Mouse (Mus musculus): ENCODE data around the gene Hist1h2af. TPM values are rescaled to one million over a fixed set of nuclear protein-coding genes. Genes with fewer than 3 reads are reported as not detected.

Hist1h2af gene
- total RNA-seq, 2 experiments from 2014 or later = 2.0 TPM; not detected in 1

GRCm38 (mm10) chr13:23582219-23583056, 48.7 kb downstream of the Hist1h2af start:
- intact Hi-C loops (cut with DNase I) = loop anchor here (5.0 kb wide), 5 partner anchors 40 to 180 kb away; partner anchors contain the start of genes Hist1h1a, Hist1h1e, Hist1h1t and Hist1h2af
- no peak for TF ChIP-seq CTCF (IDR thresholded peaks at IDR 0.05)
- no peak for DNase-seq
- Histone ChIP-seq H3K4me3 (peak overlapping the region; percentile 83), H3K27ac (peak overlapping the region; percentile 81)

GRCm38 (mm10) chr13:23583387-23584068, 49.8 kb downstream of the Hist1h2af start:
- peak overlapping the region; percentile 95 for H3K27ac ChIP-seq
- H3K4me3 ChIP-seq = no peak overlapping the region
- TF ChIP-seq CTCF (IDR thresholded peaks at IDR 0.05) = no peak
- intact Hi-C loops (cut with DNase I) = loop anchor here (5.0 kb wide), 5 partner anchors 39 to 179 kb away; partner anchors contain the start of genes Hist1h1a, Hist1h1e, Hist1h1t and Hist1h2af
- DNase-seq = no peak

Small RNA genes within 50 kb of the gene (microRNA-seq; reads per million reads assigned to microRNA genes)
- gene Gm44297 (not detected), gene Gm44359 (not detected), gene Gm44394 (not detected), gene n-TStga1 (not detected)

Other genes starting within 250 kb of the Hist1h2af start
- 10 to 100 TPM in 1 of 2 experiments, 1 to 10 TPM in 1; 8.9 to 12.7 TPM for gene Zfp322a, start 164.7 kb upstream of the Hist1h2af start, total RNA-seq (2021)
- gene Abt1, start 110.0 kb upstream of the Hist1h2af start, total RNA-seq (2021) = 1 to 10 TPM; 3.6 to 3.9 TPM
- gene Btn1a1, start 68.0 kb upstream of the Hist1h2af start, total RNA-seq (2021) = not detected
- gene Btn2a2, start 45.0 kb upstream of the Hist1h2af start, total RNA-seq (2021) = not detected
- 100 to 1,000 TPM; 131 to 139 TPM for gene Hist1h4h, start 2.9 kb upstream of the Hist1h2af start, total RNA-seq (2021)
- gene Hist1h3g, start 1.5 kb downstream of the Hist1h2af start, total RNA-seq (2021) = not detected
- gene Hist1h2bh, start 9.5 kb downstream of the Hist1h2af start, total RNA-seq (2021) = 1 to 10 TPM in 1 of 2 experiments, under 1 TPM in 1; 0.94 to 1.0 TPM
- 1 to 10 TPM; 2.9 to 4.0 TPM for gene Hist1h3f, start 10.1 kb downstream of the Hist1h2af start, total RNA-seq (2021)
- gene Hist1h4f, start 17.7 kb downstream of the Hist1h2af start, total RNA-seq (2021) = 1 to 10 TPM; 7.8 to 8.7 TPM
- gene Hist1h1d, start 19.4 kb downstream of the Hist1h2af start, total RNA-seq (2021) = under 1 TPM; 0.56 to 0.81 TPM
- gene Hist1h3e, start 28.5 kb downstream of the Hist1h2af start, total RNA-seq (2021) = 10 to 100 TPM in 1 of 2 experiments, 1 to 10 TPM in 1; 8.3 to 12.9 TPM
- gene Hist1h2ae, start 37.3 kb downstream of the Hist1h2af start, total RNA-seq (2021) = under 1 TPM in 1 of 2 experiments, not detected in 1; 0.45 TPM
- gene Hist1h2bg, start 37.5 kb downstream of the Hist1h2af start, total RNA-seq (2021) = 1 to 10 TPM; 2.9 to 7.6 TPM
- 1 to 10 TPM; 3.6 to 3.8 TPM for gene Hist1h2bf, start 40.3 kb downstream of the Hist1h2af start, total RNA-seq (2021)
- gene Hist1h2ad, start 40.5 kb downstream of the Hist1h2af start, total RNA-seq (2021) = 1 to 10 TPM; 1.0 to 1.3 TPM
- gene Hist1h3d, start 41.9 kb downstream of the Hist1h2af start, total RNA-seq (2021) = 1 to 10 TPM; 2.0 to 3.0 TPM
- gene Hist1h4d, start 47.7 kb downstream of the Hist1h2af start, total RNA-seq (2021) = 10 to 100 TPM; 31.0 to 36.0 TPM
- 10 to 100 TPM; 10.8 to 17.5 TPM for gene Hist1h2be, start 87.2 kb downstream of the Hist1h2af start, total RNA-seq (2021)
- 10 to 100 TPM; 29.1 to 34.0 TPM for gene Hist1h1e, start 88.7 kb downstream of the Hist1h2af start, total RNA-seq (2021)
- gene Hist1h2ac, start 150.0 kb downstream of the Hist1h2af start, total RNA-seq (2021) = under 1 TPM; 0.84 to 0.92 TPM
- 10 to 100 TPM; 59.1 to 76.4 TPM for gene Hist1h2bc, start 150.3 kb downstream of the Hist1h2af start, total RNA-seq (2021)
- gene Hist1h1t, start 161.9 kb downstream of the Hist1h2af start, total RNA-seq (2021) = not detected
- 10 to 100 TPM; 49.8 to 61.2 TPM for gene Hist1h4c, start 164.5 kb downstream of the Hist1h2af start, total RNA-seq (2021)
- 10 to 100 TPM; 16.0 to 18.7 TPM for gene Hfe, start 176.9 kb downstream of the Hist1h2af start, total RNA-seq (2021)
- 100 to 1,000 TPM; 135 to 164 TPM for gene Hist1h1c, start 204.9 kb downstream of the Hist1h2af start, total RNA-seq (2021)
- not detected for gene Hist1h3c, start 211.7 kb downstream of the Hist1h2af start, total RNA-seq (2021)
- 1 to 10 TPM; 1.1 to 2.3 TPM for gene Hist1h2bb, start 212.8 kb downstream of the Hist1h2af start, total RNA-seq (2021)
- gene Hist1h2ab, start 217.2 kb downstream of the Hist1h2af start, total RNA-seq (2021) = 1 to 10 TPM in 1 of 2 experiments, not detected in 1; 1.9 TPM
- 1 to 10 TPM; 1.6 to 1.8 TPM for gene Hist1h3b, start 218.4 kb downstream of the Hist1h2af start, total RNA-seq (2021)
- 1 to 10 TPM; 2.1 to 3.7 TPM for gene Hist1h4b, start 223.1 kb downstream of the Hist1h2af start, total RNA-seq (2021)
- 1 to 10 TPM in 1 of 2 experiments, under 1 TPM in 1; 0.61 to 1.4 TPM for gene Hist1h4a, start 227.3 kb downstream of the Hist1h2af start, total RNA-seq (2021)
- gene Hist1h3a, start 228.5 kb downstream of the Hist1h2af start, total RNA-seq (2021) = 1 to 10 TPM; 2.9 to 4.2 TPM
- 1 to 10 TPM; 1.2 to 1.5 TPM for gene Hist1h1a, start 229.8 kb downstream of the Hist1h2af start, total RNA-seq (2021)
- not detected for gene Trim38, start 236.0 kb downstream of the Hist1h2af start, total RNA-seq (2021)